Mouse (Mus musculus): ENCODE measurements around the gene Myh14.

DNA sequence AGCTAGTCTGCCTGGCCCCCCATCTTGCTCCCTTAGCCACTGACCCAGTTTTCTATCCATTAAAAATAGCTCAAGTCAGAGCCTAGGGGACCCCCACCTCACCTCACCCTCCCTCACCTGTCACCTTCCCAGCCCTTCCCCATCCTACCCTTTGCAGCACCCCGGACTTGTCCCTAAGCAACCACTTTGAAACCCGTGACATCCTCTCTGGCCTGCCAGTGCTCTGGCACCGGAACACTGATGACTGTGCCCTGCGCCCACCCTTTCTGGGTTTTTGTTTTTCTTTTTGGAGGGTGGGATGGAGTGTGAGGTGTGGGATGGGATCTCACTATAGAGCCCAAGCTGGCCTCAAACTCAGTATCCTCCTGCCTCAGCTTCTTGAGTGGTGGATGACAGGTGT, 73.0 kb downstream of the Myh14 start:
- no peak for TF ChIP-seq POLR2A (IDR thresholded peaks at IDR 0.05; ENCODE audit: borderline replicate concordance, insufficient read depth, low read length)
- no peak for TF ChIP-seq CTCF (IDR thresholded peaks at IDR 0.05; ENCODE audit: borderline replicate concordance, insufficient read depth, low read depth, low read length)
